Mouse (Mus musculus) ES-E14 (cell line): ENCODE measurements around the gene Oser1.

Experiments used
- CHD2 ChIP-seq: IDR thresholded peaks from 2 replicates; pipeline ENCODE4 v1.6.1; 2014; ENCODE audit warnings: mild to moderate bottlenecking, low read depth, low read length, inconsistent platforms
- HCFC1 ChIP-seq: IDR thresholded peaks from 2 replicates; pipeline ENCODE4 v1.6.1; 2012; ENCODE audit warnings: low read length, inconsistent platforms, borderline replicate concordance; ENCODE audit not compliant: insufficient read depth
- MAFK ChIP-seq: IDR thresholded peaks from 2 replicates; pipeline ENCODE4 v1.6.1; 2014; ENCODE audit warnings: mild to moderate bottlenecking, low read depth, low read length, inconsistent platforms; ENCODE audit not compliant: insufficient read depth
- ZC3H11A ChIP-seq: IDR thresholded peaks from 2 replicates; pipeline ENCODE4 v1.6.1; 2012; ENCODE audit warnings: low read depth, mild to moderate bottlenecking, inconsistent platforms, low read length, borderline replicate concordance

DNA sequence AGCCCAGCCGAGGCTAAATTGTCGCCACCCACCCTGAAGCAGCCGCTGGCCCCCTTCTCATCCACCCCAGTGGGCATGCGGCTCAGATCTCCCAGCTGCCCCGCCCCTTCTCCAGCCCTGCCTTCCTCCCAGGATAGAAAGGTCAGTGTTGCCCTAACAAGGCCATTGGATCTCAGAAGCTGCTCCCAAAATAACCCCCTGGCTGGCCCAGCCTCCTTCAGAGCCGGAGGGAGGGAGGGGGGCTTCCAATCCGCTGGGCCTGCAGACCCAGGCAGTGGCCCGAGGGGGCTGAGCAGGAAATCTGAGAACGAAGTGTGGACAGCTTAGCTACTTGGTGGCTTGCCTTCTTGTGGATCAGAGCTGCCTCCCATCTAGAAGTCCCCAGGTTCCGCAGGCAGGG, 26.6 kb downstream of the Oser1 start, which contains the start of gene Jph2:
- TF ChIP-seq MAFK, result no peak
- no peak for TF ChIP-seq ZC3H11A
- TF ChIP-seq CHD2, result no peak
- no peak for TF ChIP-seq HCFC1
